Mouse (Mus musculus): ENCODE measurements at regions not wholly inside any gene's neighbourhood (a gene's known extent, or its start where the extent isn't known, plus 50 kb on each side); places are given as distances from the start of the nearest gene placed in this dataset.

DNA sequence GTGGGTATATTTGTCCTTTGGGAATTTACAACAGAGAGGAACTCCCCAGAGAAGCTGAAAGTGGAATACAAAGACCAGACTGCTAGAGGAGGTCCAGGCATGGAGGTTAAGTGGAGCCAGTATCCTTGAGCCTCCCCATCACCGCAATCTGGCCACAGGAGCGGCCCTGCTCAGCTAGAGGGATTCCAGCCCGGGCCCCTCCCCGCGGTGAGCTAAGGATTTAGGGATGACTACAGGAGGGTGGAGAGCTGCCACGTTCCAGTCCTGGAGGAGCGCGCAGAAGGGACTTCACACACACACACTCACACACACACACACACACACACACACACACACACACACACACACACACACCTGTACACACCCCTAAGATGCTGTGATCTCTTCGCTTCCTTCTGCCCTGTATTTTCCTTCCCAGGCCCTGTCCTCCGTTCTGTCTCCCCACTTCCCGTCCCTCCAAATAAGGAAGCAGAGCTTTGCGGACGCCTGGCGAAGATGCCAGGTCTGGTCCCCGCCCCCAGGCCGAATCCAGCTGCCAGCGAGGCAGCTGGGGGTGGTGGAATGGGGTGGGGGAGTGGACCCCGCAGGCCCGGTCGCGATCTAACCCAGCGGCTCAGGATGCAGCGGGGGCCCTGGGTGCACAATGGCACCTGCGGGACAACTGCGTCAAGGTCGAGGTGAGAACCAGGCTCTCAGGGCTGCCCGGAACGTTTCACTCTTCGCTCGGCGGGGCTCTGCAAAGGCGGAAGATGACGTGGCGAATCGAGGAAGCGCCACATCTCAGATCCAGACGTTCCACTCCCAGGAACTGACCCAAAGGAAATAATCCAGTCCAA, 105.3 kb upstream of the Mgme1 start:
- Histone ChIP-seq H3K4me1 (ENCODE audit: control insufficient read depth in 2 of 2, insufficient read depth in 2 of 2, low read length in 2 of 2, poor library complexity in 1 of 2) (peaks cover 2 to 3% of the 10 kb centered on the region in 2 experiments; a peak in 2 of 4 replicates), H3K36me3 (ENCODE audit: control insufficient read depth, insufficient read depth, low read length, poor library complexity, severe bottlenecking) (no peaks in the 10 kb centered on the region), H3K4me3 (ENCODE audit: insufficient read depth in 1 of 2, low read depth in 1 of 2, low read length in 2 of 2, poor library complexity in 1 of 2, severe bottlenecking in 1 of 2) (peak overlapping the region; percentile 58 to 73), H3K9me3 (ENCODE audit: control insufficient read depth, insufficient read depth, low read depth, low read length) (no peaks in the 10 kb centered on the region), H3K27ac (ENCODE audit: insufficient read depth, low read depth, low read length, poor library complexity, severe bottlenecking) (no peak overlapping the region), H3K9ac (ENCODE audit: insufficient read depth, low read depth, low read length, poor library complexity, severe bottlenecking) (peak overlapping the region; percentile 42)
- peak; percentile 42 for DNase-seq (ENCODE audit: low read depth, low spot score)
- in situ Hi-C loops (cut with MboI; ENCODE audit: low sequenced_read_pairs in 2 of 2, unreplicated experiment in 2 of 2) = no loop called here
- no peak for TF ChIP-seq CHD2 (IDR thresholded peaks at IDR 0.05; ENCODE audit: low read depth, low read length)
- no peak for TF ChIP-seq HCFC1 (IDR thresholded peaks at IDR 0.05; ENCODE audit: borderline replicate concordance, insufficient read depth, low read length)
- TF ChIP-seq ZNF384 (IDR thresholded peaks at IDR 0.05; ENCODE audit: low read depth, low read length) = no peak

DNA sequence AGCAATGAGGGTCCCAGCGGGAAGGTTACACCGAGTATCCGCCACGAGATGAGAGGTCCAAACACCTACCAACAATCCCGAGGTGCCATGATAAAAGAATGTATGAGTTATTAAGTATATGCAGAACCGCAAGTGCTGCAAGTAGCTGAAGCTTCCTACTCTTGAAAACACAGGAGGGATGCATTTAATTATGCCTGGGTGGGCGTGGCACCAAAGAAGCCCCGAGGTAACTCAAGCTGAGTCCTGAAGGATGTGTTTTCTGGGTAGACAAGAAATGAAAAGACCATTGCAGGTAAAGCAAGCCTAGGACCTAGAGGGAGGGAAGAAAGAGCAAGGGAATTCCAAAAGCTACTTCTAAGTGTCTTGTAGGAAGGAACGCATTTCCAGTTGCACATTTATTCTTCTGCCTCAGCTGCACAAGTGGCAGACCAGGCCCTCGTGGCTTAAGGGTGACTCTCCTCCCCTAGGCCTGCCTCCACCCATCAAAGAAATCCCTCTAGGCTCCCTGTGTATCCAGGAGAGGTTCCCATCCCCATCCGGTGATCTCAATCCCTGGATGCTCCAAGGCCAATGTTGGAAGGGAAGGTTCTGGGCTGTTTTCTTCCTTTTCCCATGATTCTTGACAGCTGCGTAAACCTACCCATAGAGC, 104.2 kb upstream of the Mgme1 start:
- H3K4me3 ChIP-seq (ENCODE audit: insufficient read depth in 1 of 2, low read depth in 1 of 2, low read length in 2 of 2, poor library complexity in 1 of 2, severe bottlenecking in 1 of 2) = peak overlapping the region in 1 of 2 experiments; percentile 73; a peak in 2 of 4 replicates
- in situ Hi-C loops (cut with MboI; ENCODE audit: low sequenced_read_pairs in 2 of 2, unreplicated experiment in 2 of 2) = no loop called here
- no peaks in the 10 kb centered on the region for H3K9me3 ChIP-seq (ENCODE audit: control insufficient read depth, insufficient read depth, low read depth, low read length)
- no peak overlapping the region for H3K9ac ChIP-seq (ENCODE audit: insufficient read depth, low read depth, low read length, poor library complexity, severe bottlenecking)
- peaks cover 0 to 3% of the 10 kb centered on the region in 2 experiments; a peak in 1 of 4 replicates for H3K4me1 ChIP-seq (ENCODE audit: control insufficient read depth in 2 of 2, insufficient read depth in 2 of 2, low read length in 2 of 2, poor library complexity in 1 of 2)
- DNase-seq (ENCODE audit: low read depth, low spot score) = no peak
- TF ChIP-seq MAFK (IDR thresholded peaks at IDR 0.05; ENCODE audit: insufficient read depth, low read depth, low read length) (no peak), ZC3H11A (IDR thresholded peaks at IDR 0.05; ENCODE audit: borderline replicate concordance, low read depth, low read length) (no peak), ZNF384 (IDR thresholded peaks at IDR 0.05; ENCODE audit: low read depth, low read length) (no peak), HCFC1 (IDR thresholded peaks at IDR 0.05; ENCODE audit: borderline replicate concordance, insufficient read depth, low read length) (no peak), CHD2 (IDR thresholded peaks at IDR 0.05; ENCODE audit: low read depth, low read length) (no peak)
- no peak overlapping the region for H3K27ac ChIP-seq (ENCODE audit: insufficient read depth, low read depth, low read length, poor library complexity, severe bottlenecking)
- H3K36me3 ChIP-seq (ENCODE audit: control insufficient read depth, insufficient read depth, low read length, poor library complexity, severe bottlenecking) = no peaks in the 10 kb centered on the region

DNA sequence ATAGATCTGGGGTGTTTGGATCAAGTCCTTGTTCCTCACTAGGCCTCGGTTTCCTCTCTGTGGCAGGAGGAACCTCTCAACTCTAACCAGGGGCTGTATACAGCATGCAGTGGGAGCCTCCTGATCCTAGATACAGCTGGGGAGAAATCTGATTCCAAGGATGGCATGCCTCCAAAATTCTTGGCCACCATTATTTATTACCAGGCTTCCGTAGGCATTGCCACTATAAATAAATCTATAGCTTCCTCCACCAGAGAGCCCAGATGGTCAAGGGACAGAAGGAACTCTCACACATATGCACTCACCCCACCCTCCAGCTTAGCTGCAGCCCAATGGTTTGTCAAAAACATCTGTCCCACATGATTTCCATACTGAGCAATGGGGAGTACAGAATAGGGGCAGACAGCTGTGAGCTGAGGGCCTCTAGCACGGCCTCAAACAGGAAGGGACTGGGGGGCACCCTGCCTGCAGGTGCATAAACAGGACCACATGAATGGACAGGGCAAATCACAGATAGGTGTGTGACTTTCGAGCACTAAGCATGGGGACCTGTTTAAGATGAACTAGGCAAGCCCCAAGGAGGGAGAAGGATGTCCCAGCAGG, 100.8 kb upstream of the Mgme1 start:
- in situ Hi-C loops (cut with MboI; ENCODE audit: low sequenced_read_pairs in 2 of 2, unreplicated experiment in 2 of 2) = no loop called here
- Histone ChIP-seq H3K4me3 (ENCODE audit: insufficient read depth in 1 of 2, low read depth in 1 of 2, low read length in 2 of 2, poor library complexity in 1 of 2, severe bottlenecking in 1 of 2) (no peak overlapping the region), H3K27ac (ENCODE audit: insufficient read depth, low read depth, low read length, poor library complexity, severe bottlenecking) (no peak overlapping the region), H3K9me3 (ENCODE audit: control insufficient read depth, insufficient read depth, low read depth, low read length) (no peaks in the 10 kb centered on the region), H3K36me3 (ENCODE audit: control insufficient read depth, insufficient read depth, low read length, poor library complexity, severe bottlenecking) (no peaks in the 10 kb centered on the region), H3K9ac (ENCODE audit: insufficient read depth, low read depth, low read length, poor library complexity, severe bottlenecking) (no peak overlapping the region), H3K4me1 (ENCODE audit: control insufficient read depth in 2 of 2, insufficient read depth in 2 of 2, low read length in 2 of 2, poor library complexity in 1 of 2) (peaks cover 0 to 3% of the 10 kb centered on the region in 2 experiments; a peak in 1 of 4 replicates)
- TF ChIP-seq HCFC1 (IDR thresholded peaks at IDR 0.05; ENCODE audit: borderline replicate concordance, insufficient read depth, low read length) = no peak
- TF ChIP-seq ZNF384 (IDR thresholded peaks at IDR 0.05; ENCODE audit: low read depth, low read length) = no peak
- TF ChIP-seq CHD2 (IDR thresholded peaks at IDR 0.05; ENCODE audit: low read depth, low read length) = no peak
- no peak for TF ChIP-seq ZC3H11A (IDR thresholded peaks at IDR 0.05; ENCODE audit: borderline replicate concordance, low read depth, low read length)
- no peak for TF ChIP-seq MAFK (IDR thresholded peaks at IDR 0.05; ENCODE audit: insufficient read depth, low read depth, low read length)
- no peak for DNase-seq (ENCODE audit: low read depth, low spot score)

DNA sequence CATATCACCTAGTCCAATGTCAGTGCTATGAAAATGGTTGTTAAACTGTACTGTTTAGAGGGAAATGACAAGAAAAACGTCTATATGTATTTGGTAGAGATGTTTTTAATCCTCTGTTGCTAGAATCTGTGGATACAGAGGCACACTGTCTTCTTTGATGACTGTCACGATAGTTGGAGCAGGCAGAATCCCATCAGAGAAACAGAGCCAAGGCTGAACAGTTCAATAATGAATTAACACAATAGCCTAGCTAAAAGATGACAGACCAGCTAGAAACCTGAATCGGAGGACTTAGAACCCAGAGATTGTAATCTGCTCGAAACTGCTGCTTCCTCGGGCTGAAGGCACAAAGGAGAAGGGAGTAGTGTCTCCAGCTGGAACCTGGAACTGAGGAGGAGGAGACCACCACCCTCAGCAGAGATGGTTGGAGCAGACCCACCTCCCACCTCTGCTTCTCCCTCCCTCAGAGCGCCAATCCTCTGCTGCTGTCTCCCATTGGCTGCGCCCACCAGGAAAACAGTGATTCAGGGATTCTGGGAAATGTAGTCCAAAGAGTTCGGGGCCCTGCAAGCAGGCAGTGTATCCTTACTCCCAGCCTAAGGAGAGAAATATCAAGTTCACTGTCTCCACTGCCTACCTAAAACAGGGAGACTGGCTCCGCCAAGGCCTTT, 98.2 kb upstream of the Mgme1 start:
- in situ Hi-C loops (cut with MboI; ENCODE audit: low sequenced_read_pairs in 2 of 2, unreplicated experiment in 2 of 2) = no loop called here
- H3K4me1 ChIP-seq (ENCODE audit: control insufficient read depth in 2 of 2, insufficient read depth in 2 of 2, low read length in 2 of 2, poor library complexity in 1 of 2) = no peaks in the 10 kb centered on the region
- TF ChIP-seq HCFC1 (IDR thresholded peaks at IDR 0.05; ENCODE audit: borderline replicate concordance, insufficient read depth, low read length) (peak; percentile 86), CHD2 (IDR thresholded peaks at IDR 0.05; ENCODE audit: low read depth, low read length) (no peak)

More for the DNA sequence above, 98.2 kb upstream of the Mgme1 start:
- Histone ChIP-seq H3K9me3 (ENCODE audit: control insufficient read depth, insufficient read depth, low read depth, low read length) (no peaks in the 10 kb centered on the region), H3K36me3 (ENCODE audit: control insufficient read depth, insufficient read depth, low read length, poor library complexity, severe bottlenecking) (no peaks in the 10 kb centered on the region), H3K27ac (ENCODE audit: insufficient read depth, low read depth, low read length, poor library complexity, severe bottlenecking) (no peak overlapping the region), H3K4me3 (ENCODE audit: insufficient read depth in 1 of 2, low read depth in 1 of 2, low read length in 2 of 2, poor library complexity in 1 of 2, severe bottlenecking in 1 of 2) (peak overlapping the region in 1 of 2 experiments; percentile 58; a peak in 2 of 4 replicates), H3K9ac (ENCODE audit: insufficient read depth, low read depth, low read length, poor library complexity, severe bottlenecking) (no peak overlapping the region; the same call in 1 of the 2 replicates)
- no peak for DNase-seq (ENCODE audit: low read depth, low spot score)

All from ES-E14 (cell line).